Mouse (Mus musculus): Measurements from ENCODE around the gene S100a10.

GRCm38 (mm10) chr3:93569046-93569445, 14.2 kb downstream of the S100a10 start:
- TF ChIP-seq CTCF (IDR thresholded peaks at IDR 0.05; ENCODE audit: control insufficient read depth, insufficient read depth, insufficient replicate concordance, low read depth, low read length) (no peak), POLR2A (IDR thresholded peaks at IDR 0.05; ENCODE audit: control insufficient read depth, low read depth, low read length) (no peak)

Data from testis, adult 2 months (tissue).